Mouse (Mus musculus): ENCODE results near the gene Ntf3. TPM values are rescaled to one million over a fixed set of nuclear protein-coding genes. Genes with fewer than 3 reads are reported as not detected.

The Ntf3 gene
- polyA plus RNA-seq, 1 experiment from 2014 or later = 2.4 TPM

DNA sequence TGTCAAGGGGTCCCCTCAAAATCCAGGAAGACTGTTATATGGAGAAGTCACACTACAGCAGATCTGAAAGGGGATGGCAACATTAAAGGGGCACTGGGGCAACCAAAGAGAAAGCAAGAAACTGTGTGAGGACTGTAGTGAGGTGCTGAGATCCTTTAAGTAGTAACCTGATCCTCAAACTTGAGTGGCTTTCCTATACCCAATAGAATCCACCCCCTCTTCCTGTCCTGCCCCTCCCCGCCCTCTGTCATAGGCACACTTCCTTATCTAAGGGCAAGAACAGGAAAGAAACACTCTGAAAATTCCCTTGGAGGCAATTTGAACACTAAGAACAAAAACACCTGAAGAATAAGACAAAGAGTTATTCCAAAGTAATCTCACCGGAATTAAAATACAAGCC is 13.6 kb downstream of the Ntf3 start:
- Histone ChIP-seq H3K4me1 (no peaks in the 10 kb centered on the region), H3K4me3 (no peak overlapping the region)
- WGBS (ENCODE audit: insufficient replicate concordance) = 53% methylated on average over 2 of the region's 2 CpGs

DNA sequence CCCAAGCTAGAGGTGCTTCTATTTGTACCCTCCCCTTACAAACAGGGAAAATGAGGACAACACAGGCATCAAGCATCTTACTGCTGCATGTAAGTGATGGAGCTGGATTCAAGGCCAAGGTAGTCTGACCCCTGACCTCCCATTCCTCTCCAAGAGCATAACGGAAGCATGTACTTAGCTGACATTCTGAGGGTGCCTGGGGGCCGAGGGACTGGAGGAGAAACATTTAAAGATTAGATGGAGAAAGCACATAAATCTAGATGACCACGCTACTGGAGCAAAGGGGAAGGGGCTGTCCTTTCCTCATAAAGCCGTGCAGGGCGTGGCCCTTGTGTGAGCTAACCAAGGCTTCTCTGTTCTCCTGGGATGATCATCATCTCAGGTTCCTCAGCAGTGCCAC is 23.1 kb downstream of the Ntf3 start:
- H3K4me1 ChIP-seq = 0 out of 2 replicates have a peak, but pooled peaks cover 4% of the 10 kb centered on the region
- no peaks in the 10 kb centered on the region for H3K9me3 ChIP-seq (replicated peaks)
- no peak overlapping the region for H3K9ac ChIP-seq
- ATAC-seq = no peak
- H3K4me3 ChIP-seq = no peak overlapping the region
- no peaks in the 10 kb centered on the region for H3K36me3 ChIP-seq
- no peak overlapping the region for H3K27ac ChIP-seq
- WGBS (ENCODE audit: insufficient replicate concordance) = 58% methylated on average over 5 of the region's 5 CpGs
- no peaks in the 10 kb centered on the region for H3K27me3 ChIP-seq (replicated peaks)
- no peak overlapping the region for H3K4me2 ChIP-seq

More for the DNA sequence above, 13.6 kb downstream of the Ntf3 start:
- Histone ChIP-seq H3K27ac (no peak overlapping the region), H3K27me3 (replicated peaks) (no peaks in the 10 kb centered on the region), H3K9me3 (replicated peaks) (no peaks in the 10 kb centered on the region), H3K36me3 (no peaks in the 10 kb centered on the region), H3K4me2 (no peak overlapping the region), H3K9ac (no peak overlapping the region)
- no peak for ATAC-seq

DNA sequence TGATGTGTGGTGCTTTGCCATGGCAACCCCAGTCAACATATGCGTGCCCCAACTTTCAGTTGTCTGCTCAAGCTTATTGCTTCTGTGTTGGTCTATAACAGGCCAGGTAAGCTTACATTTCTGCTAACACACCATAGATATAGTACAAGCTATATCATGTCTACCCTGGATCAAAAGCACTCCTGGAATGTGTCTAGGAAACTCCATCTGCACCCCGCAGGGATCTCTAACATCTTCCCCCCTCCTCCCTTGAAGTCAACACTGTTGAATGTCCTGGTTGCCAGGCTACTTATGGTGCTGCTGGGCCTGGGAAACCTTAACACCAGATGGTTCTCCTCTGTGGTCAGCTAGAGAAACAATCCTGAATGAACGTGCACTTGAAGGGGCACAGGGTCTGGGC is 24.0 kb downstream of the Ntf3 start:
- Histone ChIP-seq H3K27me3 (replicated peaks) (no peaks in the 10 kb centered on the region), H3K4me1 (0 out of 2 replicates have a peak, but pooled peaks cover 4% of the 10 kb centered on the region), H3K9ac (no peak overlapping the region), H3K27ac (no peak overlapping the region), H3K4me3 (no peak overlapping the region), H3K4me2 (no peak overlapping the region), H3K36me3 (no peaks in the 10 kb centered on the region), H3K9me3 (replicated peaks) (no peaks in the 10 kb centered on the region)
- 61% methylated on average over 3 of the region's 3 CpGs for WGBS (ENCODE audit: insufficient replicate concordance)
- ATAC-seq = no peak

DNA sequence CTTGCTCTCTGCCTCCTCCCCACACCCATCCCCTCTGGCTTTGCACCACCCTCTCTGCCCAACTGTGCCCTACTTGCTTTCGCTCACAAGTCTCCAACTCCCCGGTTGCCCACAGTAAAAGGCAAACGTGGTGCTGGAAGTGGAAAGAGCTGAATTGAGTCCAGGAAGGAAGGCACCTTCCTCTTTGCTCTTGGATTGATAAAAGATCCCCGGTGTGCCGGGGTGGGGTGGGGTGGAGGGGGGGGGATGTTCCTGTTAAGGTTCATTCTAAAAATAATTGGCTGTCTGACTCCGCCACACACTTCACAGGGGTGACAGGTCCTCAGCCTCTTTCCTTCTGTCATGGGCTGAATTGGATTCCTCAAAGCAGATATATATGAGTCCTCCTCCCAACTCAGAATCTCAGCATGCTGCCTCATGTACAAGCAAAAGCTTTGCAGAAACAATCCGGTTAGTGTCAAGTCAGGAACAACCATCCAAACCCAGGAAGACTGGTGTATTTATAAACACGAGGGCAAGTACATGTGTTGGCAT is 24.6 kb downstream of the Ntf3 start:
- Histone ChIP-seq H3K9me3 (replicated peaks) (no peaks in the 10 kb centered on the region), H3K4me3 (no peak overlapping the region), H3K4me1 (0 out of 2 replicates have a peak, but pooled peaks cover 4% of the 10 kb centered on the region), H3K27me3 (replicated peaks) (no peaks in the 10 kb centered on the region), H3K27ac (no peak overlapping the region), H3K36me3 (no peaks in the 10 kb centered on the region), H3K4me2 (no peak overlapping the region), H3K9ac (no peak overlapping the region)
- no peak for ATAC-seq
- WGBS (ENCODE audit: insufficient replicate concordance) = 29% methylated on average over 8 of the region's 8 CpGs

DNA sequence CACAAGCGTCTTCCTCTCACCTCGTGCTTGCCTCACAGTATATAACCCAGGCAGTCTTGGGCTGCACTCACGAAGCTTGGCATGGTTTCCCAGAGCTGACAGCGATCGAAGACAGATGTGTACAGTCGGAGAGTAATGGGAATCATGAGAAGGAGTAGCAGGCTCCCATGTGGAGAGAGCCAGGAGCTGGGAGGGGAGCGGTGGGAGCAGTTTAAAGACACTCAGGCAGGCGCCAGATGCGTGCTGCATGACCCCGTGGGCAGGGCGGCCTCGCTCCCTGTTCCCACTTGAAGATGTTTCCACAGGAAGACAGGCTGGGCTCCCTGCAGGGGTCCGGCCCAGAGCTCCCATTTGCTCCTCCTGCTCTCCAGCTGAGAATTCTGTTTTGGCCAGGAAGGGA is 25.2 kb downstream of the Ntf3 start:
- no peak for ATAC-seq
- no peak overlapping the region for H3K4me2 ChIP-seq
- WGBS (ENCODE audit: insufficient replicate concordance) = 31% methylated on average over 13 of the region's 13 CpGs
- H3K27ac ChIP-seq = no peak overlapping the region
- H3K9ac ChIP-seq = no peak overlapping the region
- H3K4me1 ChIP-seq = 0 out of 2 replicates have a peak, but pooled peaks cover 4% of the 10 kb centered on the region
- no peaks in the 10 kb centered on the region for H3K27me3 ChIP-seq (replicated peaks)
- H3K36me3 ChIP-seq = no peaks in the 10 kb centered on the region
- no peak overlapping the region for H3K4me3 ChIP-seq
- no peaks in the 10 kb centered on the region for H3K9me3 ChIP-seq (replicated peaks)

DNA sequence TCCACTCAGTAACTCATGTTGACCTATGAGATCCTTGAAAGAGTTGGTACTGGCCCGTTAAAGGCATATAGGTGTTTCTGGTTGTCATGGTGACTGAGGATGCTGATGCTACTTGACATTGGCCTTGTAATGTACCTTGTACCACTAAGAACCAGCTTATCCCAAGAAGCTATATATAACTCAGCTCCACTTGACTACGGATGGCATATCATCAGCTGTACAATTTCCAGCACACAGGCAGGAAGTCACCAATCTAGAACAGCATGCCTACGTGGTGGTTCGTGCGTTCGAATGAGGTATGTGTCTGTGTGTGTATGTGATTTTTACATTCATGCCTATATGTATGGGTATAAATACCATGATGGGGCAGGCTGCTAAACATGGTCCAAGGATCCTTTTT is 25.7 kb downstream of the Ntf3 start:
- 0 out of 2 replicates have a peak, but pooled peaks cover 4% of the 10 kb centered on the region for H3K4me1 ChIP-seq
- H3K27ac ChIP-seq = no peak overlapping the region
- no peak overlapping the region for H3K4me2 ChIP-seq
- no peaks in the 10 kb centered on the region for H3K9me3 ChIP-seq (replicated peaks)
- WGBS (ENCODE audit: insufficient replicate concordance) = 69% methylated on average over 6 of the region's 6 CpGs
- H3K4me3 ChIP-seq = no peak overlapping the region
- no peaks in the 10 kb centered on the region for H3K27me3 ChIP-seq (replicated peaks)
- H3K36me3 ChIP-seq = no peaks in the 10 kb centered on the region
- no peak overlapping the region for H3K9ac ChIP-seq
- ATAC-seq = no peak

DNA sequence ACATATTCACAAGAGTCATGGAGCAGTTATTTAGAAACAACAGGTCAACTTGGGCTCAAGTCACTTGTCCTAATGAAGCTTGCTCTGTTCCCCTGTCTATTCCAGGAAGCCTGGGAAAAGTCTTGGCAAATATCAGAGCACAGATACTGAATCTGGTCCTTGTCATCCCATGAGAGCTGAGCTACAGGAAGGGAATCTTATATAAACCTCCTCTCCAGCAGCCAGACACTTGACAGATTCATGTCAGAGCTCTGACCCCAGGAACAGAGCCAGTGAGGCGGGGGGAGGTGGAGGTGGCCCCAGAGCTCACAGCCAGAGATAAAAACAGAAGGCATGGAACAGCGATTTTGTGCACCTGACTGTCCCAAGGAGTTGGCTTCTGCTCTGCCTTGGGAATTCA is 26.3 kb downstream of the Ntf3 start:
- Histone ChIP-seq H3K36me3 (no peaks in the 10 kb centered on the region), H3K9ac (no peak overlapping the region), H3K27ac (no peak overlapping the region), H3K4me3 (no peak overlapping the region), H3K4me2 (no peak overlapping the region), H3K27me3 (replicated peaks) (no peaks in the 10 kb centered on the region), H3K9me3 (replicated peaks) (no peaks in the 10 kb centered on the region), H3K4me1 (0 out of 2 replicates have a peak, but pooled peaks cover 4% of the 10 kb centered on the region)
- WGBS (ENCODE audit: insufficient replicate concordance) = 40% methylated on average over 2 of the region's 2 CpGs
- no peak for ATAC-seq

DNA sequence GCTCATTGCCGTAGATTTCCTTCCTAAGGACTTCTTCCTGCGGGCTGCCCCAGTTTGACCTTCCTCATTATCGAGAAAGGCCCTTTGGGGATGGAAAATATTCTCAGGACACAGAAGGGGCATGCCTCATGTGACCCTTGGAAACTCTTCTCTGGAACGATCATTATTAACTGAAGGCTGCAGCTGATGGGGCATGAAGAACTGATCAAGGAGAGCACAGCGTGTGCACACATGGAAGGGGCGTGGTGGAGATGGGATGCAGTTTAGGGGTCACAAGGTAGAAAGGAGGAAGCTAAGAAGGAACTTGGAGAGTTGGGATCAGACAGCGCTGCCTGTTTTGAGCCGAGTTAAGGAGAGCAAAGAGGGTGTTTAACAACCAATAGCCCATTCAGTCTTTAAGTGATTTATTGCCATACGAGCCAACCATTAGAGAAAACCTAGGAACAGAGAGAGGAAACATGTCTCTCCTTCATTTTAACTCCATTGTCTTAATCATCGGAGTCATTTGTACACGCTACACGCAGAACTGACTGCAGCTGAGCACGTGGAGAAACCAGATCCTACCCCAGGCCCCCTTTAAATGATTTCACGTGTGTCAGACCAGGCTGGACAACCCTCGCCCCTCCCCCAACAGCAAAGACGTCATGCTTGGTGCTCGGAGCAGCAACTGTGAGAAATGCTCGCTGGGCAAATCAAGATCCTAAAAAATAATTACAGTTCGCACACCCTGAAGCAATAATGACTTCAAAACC is 32.4 kb downstream of the Ntf3 start:
- Histone ChIP-seq H3K4me2 (no peak overlapping the region), H3K36me3 (no peaks in the 10 kb centered on the region), H3K4me1 (no peaks in the 10 kb centered on the region), H3K9me3 (replicated peaks) (no peaks in the 10 kb centered on the region), H3K27me3 (replicated peaks) (no peaks in the 10 kb centered on the region), H3K27ac (no peak overlapping the region), H3K4me3 (no peak overlapping the region), H3K9ac (no peak overlapping the region)
- no peak for ATAC-seq
- WGBS (ENCODE audit: insufficient replicate concordance) = 69% methylated on average over 19 of the region's 19 CpGs

DNA sequence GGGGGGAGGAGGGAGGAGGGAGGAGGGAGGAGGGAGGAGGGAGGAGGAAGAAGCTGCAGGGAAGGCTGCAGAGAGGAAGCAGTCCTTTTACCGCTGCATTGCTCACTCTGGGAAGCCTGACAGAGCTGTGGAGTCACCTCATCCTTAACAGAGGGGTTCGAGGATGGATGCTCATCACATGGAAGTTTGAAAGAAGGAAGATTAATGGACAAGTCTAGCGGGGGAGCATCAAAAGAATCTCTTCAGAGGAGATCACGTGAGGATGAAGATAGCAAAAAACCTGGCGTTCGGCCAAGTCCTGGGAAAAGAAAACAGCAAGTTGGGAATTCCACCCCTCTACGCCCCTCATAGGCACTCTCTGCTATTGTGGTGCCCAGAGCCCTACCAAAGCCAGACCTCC is 38.5 kb downstream of the Ntf3 start:
- Histone ChIP-seq H3K27ac (no peak overlapping the region), H3K4me1 (no peaks in the 10 kb centered on the region), H3K27me3 (replicated peaks) (no peaks in the 10 kb centered on the region), H3K4me3 (no peak overlapping the region), H3K9ac (no peak overlapping the region), H3K9me3 (replicated peaks) (no peaks in the 10 kb centered on the region), H3K36me3 (no peaks in the 10 kb centered on the region), H3K4me2 (no peak overlapping the region)
- 54% methylated on average over 7 of the region's 7 CpGs for WGBS (ENCODE audit: insufficient replicate concordance)
- ATAC-seq = no peak

DNA sequence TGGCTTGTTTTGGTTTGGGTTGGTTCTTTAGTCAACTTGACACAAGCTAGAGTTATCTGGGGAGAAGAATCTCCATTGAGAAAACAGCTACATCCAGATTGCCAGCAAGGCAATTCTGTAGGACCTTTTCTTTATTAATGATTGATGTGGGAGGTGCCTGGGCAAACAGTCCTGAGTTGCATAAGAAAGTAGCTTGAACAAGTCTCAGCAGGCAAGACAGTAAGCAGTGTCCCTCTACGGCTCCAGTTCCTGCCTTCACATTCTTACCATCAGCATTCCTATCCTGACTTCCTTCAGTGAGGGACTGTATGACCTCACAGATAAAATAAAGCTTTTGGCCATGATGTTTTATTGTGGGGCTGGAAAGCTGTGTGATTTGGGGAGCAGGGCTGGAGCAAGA is 48.5 kb downstream of the Ntf3 start:
- no peak overlapping the region for H3K4me2 ChIP-seq
- H3K4me3 ChIP-seq = no peak overlapping the region
- H3K36me3 ChIP-seq = no peaks in the 10 kb centered on the region
- 73% methylated on average over 1 of the region's 1 CpGs for WGBS (ENCODE audit: insufficient replicate concordance)
- H3K27ac ChIP-seq = no peak overlapping the region
- no peak overlapping the region for H3K9ac ChIP-seq
- ATAC-seq = no peak
- H3K9me3 ChIP-seq (replicated peaks) = no peaks in the 10 kb centered on the region
- H3K27me3 ChIP-seq (replicated peaks) = no peaks in the 10 kb centered on the region
- H3K4me1 ChIP-seq = no peaks in the 10 kb centered on the region

DNA sequence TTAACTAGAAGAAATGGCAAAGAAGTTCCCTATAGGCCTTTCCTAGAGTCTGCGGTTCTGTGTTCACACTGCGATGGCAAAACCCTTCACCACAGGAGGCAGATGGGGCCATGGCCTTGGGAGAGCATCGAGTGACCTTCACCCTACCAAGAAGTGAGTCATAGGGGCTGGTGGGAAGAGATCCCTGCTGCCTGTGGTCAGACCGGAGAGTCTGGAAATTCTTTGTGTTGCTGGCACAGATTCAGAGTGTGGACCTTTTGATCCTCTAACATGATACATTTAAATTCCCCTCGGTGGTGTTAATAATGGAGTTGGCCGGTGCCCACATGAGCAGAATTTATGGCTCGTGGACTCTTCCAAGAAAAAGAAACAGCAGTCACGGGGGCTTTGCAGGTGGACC is 49.5 kb downstream of the Ntf3 start:
- H3K4me3 ChIP-seq = no peak overlapping the region
- 63% methylated on average over 8 of the region's 8 CpGs for WGBS (ENCODE audit: insufficient replicate concordance)
- no peak for ATAC-seq

DNA sequence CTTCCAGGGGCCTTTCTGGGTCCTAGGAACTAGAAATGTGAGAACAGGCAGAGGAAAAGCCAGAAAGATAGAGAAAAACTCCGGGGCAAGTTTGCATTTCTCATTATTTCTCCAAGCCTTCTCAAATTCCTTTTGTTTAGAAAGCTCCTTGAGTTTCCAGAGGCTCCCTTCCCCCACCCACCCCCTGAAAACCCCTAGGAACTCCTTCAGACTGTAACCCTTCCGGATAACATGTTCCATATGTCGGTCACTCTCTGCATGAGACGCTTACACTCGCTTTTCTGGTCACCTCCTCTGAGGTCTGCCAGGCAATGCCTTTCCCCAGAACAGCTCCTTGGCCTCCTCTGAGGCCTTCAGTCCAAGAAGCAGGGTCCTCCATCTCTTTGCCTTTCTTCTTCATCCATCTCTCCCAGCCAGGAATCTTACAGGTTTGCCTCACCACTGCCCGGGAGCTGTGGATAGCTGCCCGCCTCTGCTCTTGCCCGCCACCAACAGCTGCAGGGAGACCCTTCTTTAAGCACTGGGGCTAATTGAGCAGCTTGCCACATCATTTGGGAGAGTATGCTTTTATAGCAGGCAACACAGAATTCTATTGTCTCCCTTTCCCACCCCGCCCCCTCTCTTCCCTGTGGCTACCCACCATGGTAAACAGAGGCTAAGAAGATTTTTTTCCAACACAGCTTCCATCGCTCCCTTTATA is 51.6 kb downstream of the Ntf3 start:
- H3K4me1 ChIP-seq = no peaks in the 10 kb centered on the region
- H3K27ac ChIP-seq = no peak overlapping the region
- WGBS (ENCODE audit: insufficient replicate concordance) = 54% methylated on average over 10 of the region's 10 CpGs

More for the DNA sequence above, 49.5 kb downstream of the Ntf3 start:
- Histone ChIP-seq H3K27ac (no peak overlapping the region), H3K27me3 (replicated peaks) (no peaks in the 10 kb centered on the region), H3K4me1 (no peaks in the 10 kb centered on the region), H3K9me3 (replicated peaks) (no peaks in the 10 kb centered on the region), H3K4me2 (no peak overlapping the region), H3K9ac (no peak overlapping the region), H3K36me3 (no peaks in the 10 kb centered on the region)

More for the DNA sequence above, 51.6 kb downstream of the Ntf3 start:
- no peaks in the 10 kb centered on the region for H3K9me3 ChIP-seq (replicated peaks)
- no peak for ATAC-seq
- H3K36me3 ChIP-seq = no peaks in the 10 kb centered on the region
- no peak overlapping the region for H3K4me3 ChIP-seq
- H3K4me2 ChIP-seq = no peak overlapping the region
- no peak overlapping the region for H3K9ac ChIP-seq
- no peaks in the 10 kb centered on the region for H3K27me3 ChIP-seq (replicated peaks)
